Mouse (Mus musculus): ENCODE data around the gene Klc3.
A peak's percentile ranks its signal among the peaks of the same experiment; 100 is the strongest.

Gene Klc3

GRCm38 (mm10) chr7:19403731-19404296, at the start of gene Klc3:
TSS of gene Klc3 (minus strand) at chr7:19404104.
- no peak for DNase-seq (ENCODE audit: low spot score in 2 of 2)

GRCm38 (mm10) chr7:19449165-19449564, 45.3 kb upstream of the Klc3 start:
- no peak for DNase-seq (ENCODE audit: low spot score in 2 of 2)

GRCm38 (mm10) chr7:19447689-19448088, 43.8 kb upstream of the Klc3 start:
- no peak for DNase-seq (ENCODE audit: low spot score in 2 of 2)

- DNase-seq (ENCODE audit: low spot score in 2 of 2) = no peak
Measured at GRCm38 (mm10) chr7:19444801-19445200, 40.9 kb upstream of the Klc3 start.

- DNase-seq (ENCODE audit: low spot score in 2 of 2) = peak in 1 of 2 experiments; percentile 78
Measured at GRCm38 (mm10) chr7:19443344-19443743, 39.4 kb upstream of the Klc3 start.

- no peak for DNase-seq (ENCODE audit: low spot score in 2 of 2)
Measured at GRCm38 (mm10) chr7:19441448-19442091, 37.7 kb upstream of the Klc3 start.

- no peak for DNase-seq (ENCODE audit: low spot score in 2 of 2)
Measured at GRCm38 (mm10) chr7:19437048-19437447, 33.1 kb upstream of the Klc3 start.

- DNase-seq (ENCODE audit: low spot score in 2 of 2) = no peak
Measured at GRCm38 (mm10) chr7:19436276-19436675, 32.4 kb upstream of the Klc3 start.

- no peak for DNase-seq (ENCODE audit: low spot score in 2 of 2)
Measured at GRCm38 (mm10) chr7:19432475-19432874, 28.6 kb upstream of the Klc3 start.

- DNase-seq (ENCODE audit: low spot score in 2 of 2) = no peak
Measured at GRCm38 (mm10) chr7:19430402-19430801, 26.5 kb upstream of the Klc3 start.

- no peak for DNase-seq (ENCODE audit: low spot score in 2 of 2)
Measured at GRCm38 (mm10) chr7:19429726-19430125, 25.8 kb upstream of the Klc3 start.

GRCm38 (mm10) chr7:19427999-19428650, 24.2 kb upstream of the Klc3 start:
- no peak for DNase-seq (ENCODE audit: low spot score in 2 of 2)

GRCm38 (mm10) chr7:19426888-19427287, 23.0 kb upstream of the Klc3 start:
- DNase-seq (ENCODE audit: low spot score in 2 of 2) = no peak

- DNase-seq (ENCODE audit: low spot score in 2 of 2) = no peak
Measured at GRCm38 (mm10) chr7:19426349-19426748, 22.4 kb upstream of the Klc3 start.

GRCm38 (mm10) chr7:19424051-19424450, 20.1 kb upstream of the Klc3 start:
- DNase-seq (ENCODE audit: low spot score in 2 of 2) = no peak

- DNase-seq (ENCODE audit: low spot score in 2 of 2) = no peak
Measured at GRCm38 (mm10) chr7:19423083-19423482, 19.2 kb upstream of the Klc3 start.

- peak; percentile 82 to 85 for DNase-seq (ENCODE audit: low spot score in 2 of 2)
Measured at GRCm38 (mm10) chr7:19420821-19421636, 17.1 kb upstream of the Klc3 start.

GRCm38 (mm10) chr7:19420121-19420520, 16.2 kb upstream of the Klc3 start:
- DNase-seq (ENCODE audit: low spot score in 2 of 2) = no peak

GRCm38 (mm10) chr7:19416590-19416989, 12.7 kb upstream of the Klc3 start:
- no peak for DNase-seq (ENCODE audit: low spot score in 2 of 2)

GRCm38 (mm10) chr7:19413525-19413924, 9.6 kb upstream of the Klc3 start:
- no peak for DNase-seq (ENCODE audit: low spot score in 2 of 2)

GRCm38 (mm10) chr7:19411783-19412182, 7.9 kb upstream of the Klc3 start:
- no peak for DNase-seq (ENCODE audit: low spot score in 2 of 2)

- no peak for DNase-seq (ENCODE audit: low spot score in 2 of 2)
Measured at GRCm38 (mm10) chr7:19410766-19411344, 7.0 kb upstream of the Klc3 start.

Data from frontal cortex, postnatal 10 days (tissue).